Mouse (Mus musculus) liver (tissue): ENCODE data around the gene Tnfrsf8.
A peak's percentile ranks its signal among the peaks of the same experiment; 100 is the strongest.
"Not testable (repeated sequence)": the region's sequence is repeated elsewhere in the genome, so short reads cannot be mapped to it uniquely, and the experiment has no call there.

ENCODE experiments used
- DNase-seq: peaks from one replicate; pipeline ENCODE4 v3.0.0-alpha.2; 2020; ENCODE audit warnings: mixed read lengths

The Tnfrsf8 gene

DNA sequence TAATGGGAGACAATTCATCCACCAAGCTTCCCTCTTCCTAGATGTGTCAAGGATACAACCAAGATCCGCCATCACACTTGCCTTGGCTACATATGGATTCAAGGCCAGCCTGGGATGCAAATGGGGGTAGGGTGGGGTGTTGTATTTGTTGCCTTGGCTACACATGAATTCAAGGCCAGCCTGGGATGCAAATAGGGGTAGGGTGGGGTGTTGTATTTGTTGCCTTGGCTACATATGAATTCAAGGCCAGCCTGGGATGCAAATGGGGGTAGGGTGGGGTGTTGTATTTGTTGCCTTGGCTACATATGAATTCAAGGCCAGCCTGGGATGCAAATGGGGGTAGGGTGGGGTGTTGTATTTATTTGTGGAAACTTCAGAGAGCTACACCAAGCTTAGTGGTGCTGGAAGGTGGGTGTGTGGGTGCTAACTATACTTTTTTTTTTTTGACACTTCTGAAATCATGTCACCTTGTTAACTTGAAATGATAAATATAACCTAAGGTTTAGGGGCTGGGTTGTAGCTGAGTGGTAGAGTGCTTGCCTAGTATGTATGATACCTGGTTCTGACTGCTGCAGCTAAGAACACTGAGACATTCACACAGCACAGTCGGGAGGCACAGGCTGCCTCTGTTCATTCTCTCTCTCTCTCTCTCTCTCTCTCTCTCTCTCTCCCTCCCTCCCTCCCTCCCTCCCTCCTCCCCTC is 9.2 kb downstream of the Tnfrsf8 start:
- DNase-seq, result not testable (repeated sequence)

GRCm38 (mm10) chr4:145304109-145304508 is 10.9 kb downstream of the Tnfrsf8 start:
- no peak for DNase-seq

DNA sequence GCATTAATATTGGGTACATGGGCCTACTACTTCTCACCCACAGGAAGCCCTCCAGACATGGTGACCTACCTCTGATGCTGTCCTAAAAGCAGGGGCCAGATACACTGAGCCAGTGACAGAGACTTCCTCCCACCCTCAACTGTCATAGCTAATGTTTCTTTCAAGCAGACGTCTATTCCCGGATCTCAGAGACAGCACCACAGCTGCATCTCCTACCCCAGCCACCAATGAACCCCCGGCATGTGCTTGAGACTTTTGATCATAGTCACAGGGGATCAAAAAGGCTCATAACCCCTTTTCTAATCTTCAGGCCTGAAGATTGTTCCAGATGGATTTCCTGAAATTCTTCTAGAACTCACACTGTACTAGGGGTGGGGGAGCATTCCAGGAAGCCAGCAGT is 12.9 kb downstream of the Tnfrsf8 start:
- DNase-seq, result no peak

- peak; percentile 19 for DNase-seq
Observed at GRCm38 (mm10) chr4:145300210-145300927, 14.6 kb downstream of the Tnfrsf8 start.

GRCm38 (mm10) chr4:145299355-145299754 is 15.6 kb downstream of the Tnfrsf8 start:
- DNase-seq, result no peak

DNA sequence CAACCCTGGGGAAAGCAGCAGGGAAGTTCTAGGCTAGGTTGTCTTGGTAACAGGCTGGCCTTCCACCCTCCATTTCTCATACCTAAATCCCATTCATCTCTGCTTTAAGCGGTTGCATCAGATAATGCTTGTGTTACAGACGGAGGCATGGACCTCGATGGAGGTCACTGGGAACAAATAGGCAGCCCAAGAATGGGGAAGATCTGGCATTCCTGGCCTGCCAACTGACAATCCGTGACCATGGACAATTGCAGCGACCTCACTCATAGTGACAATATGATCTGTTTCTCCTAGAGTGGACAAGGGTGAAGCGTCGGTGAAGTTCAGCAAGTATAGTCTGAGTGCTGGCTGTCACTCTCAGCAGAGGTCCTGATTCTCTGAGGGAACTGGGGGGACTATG is 16.1 kb downstream of the Tnfrsf8 start:
- no peak for DNase-seq

GRCm38 (mm10) chr4:145295589-145296300 is 19.2 kb downstream of the Tnfrsf8 start:
- peak; percentile 54 for DNase-seq

- no peak for DNase-seq
Observed at GRCm38 (mm10) chr4:145294588-145294987, 20.4 kb downstream of the Tnfrsf8 start.

DNA sequence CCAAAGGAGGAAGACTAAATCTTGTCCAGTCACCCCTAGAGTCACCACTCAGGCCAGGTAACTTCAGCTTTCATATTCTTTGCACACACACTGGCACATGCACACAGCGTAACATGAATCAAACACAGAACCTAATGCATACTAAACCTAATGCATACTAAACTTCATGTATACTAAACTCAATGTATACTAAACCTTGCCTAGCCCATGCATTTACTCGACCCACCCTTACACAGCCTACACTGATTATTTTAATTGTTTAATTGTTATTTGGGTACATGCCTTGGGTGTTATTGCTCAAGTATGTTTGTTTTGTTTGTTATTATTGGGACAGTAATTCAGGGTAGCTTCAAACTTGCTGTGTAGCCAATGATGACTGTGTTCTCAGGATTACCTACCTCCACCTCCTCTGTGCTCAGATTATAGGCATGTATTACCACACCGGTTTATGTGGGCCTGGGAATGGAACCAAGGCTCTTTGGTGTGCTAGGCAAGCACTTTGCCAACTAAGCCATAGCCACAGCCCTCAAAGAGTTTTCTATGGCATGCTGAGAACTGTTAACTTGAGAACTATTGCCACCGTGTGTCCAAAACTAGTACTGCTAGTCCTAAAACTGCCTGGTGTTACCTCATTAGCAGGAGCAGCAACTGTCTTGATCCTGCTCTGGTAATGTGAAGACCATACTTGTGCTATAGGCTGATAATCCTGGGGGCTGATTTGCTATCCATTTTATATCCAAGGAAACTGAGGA is 28.4 kb downstream of the Tnfrsf8 start:
- DNase-seq, result peak; percentile 42

DNA sequence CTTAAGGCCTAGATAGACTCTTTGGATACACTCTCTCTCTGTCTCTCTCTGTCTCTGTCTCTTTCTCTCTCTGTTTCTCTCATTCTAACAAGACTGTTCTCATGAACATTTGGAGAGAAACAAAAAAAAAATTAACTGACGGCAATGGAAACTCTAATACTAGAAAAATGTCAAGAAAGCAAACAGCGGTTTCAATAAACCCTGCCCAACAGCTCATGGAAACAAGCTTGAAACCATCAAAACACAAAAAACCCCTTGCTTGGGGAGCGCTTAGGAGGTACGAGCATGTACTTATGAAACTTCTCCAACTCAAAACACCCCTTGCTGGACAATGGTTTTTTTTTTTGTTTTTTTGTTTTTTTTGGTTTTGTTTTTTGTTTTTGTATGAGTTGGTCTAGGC is 30.3 kb downstream of the Tnfrsf8 start:
- DNase-seq, result no peak

- no peak for DNase-seq
Observed at GRCm38 (mm10) chr4:145283441-145283840, 31.5 kb downstream of the Tnfrsf8 start.

DNA sequence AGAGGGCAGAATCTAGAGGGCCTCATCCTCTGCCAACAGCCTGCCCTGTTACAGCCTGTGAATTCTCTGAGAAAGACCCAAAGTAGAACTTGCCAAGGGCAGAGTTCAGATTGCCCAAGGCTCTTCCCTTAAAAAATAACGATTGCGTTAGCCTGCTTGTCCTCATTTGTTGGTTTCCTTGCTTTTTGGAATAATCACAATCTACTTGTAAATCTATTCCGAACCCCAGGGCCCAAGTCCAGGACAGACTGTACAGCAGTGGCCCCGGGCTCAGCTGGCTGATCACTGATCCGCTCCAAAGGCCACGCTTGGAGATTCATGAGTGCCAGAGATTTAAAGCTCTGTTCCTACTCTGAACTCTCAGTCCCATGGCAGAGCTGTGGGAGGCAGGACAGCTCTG is 34.0 kb downstream of the Tnfrsf8 start:
- DNase-seq, result peak; percentile 15

GRCm38 (mm10) chr4:145278724-145279370 is 36.1 kb downstream of the Tnfrsf8 start:
- no peak for DNase-seq

DNA sequence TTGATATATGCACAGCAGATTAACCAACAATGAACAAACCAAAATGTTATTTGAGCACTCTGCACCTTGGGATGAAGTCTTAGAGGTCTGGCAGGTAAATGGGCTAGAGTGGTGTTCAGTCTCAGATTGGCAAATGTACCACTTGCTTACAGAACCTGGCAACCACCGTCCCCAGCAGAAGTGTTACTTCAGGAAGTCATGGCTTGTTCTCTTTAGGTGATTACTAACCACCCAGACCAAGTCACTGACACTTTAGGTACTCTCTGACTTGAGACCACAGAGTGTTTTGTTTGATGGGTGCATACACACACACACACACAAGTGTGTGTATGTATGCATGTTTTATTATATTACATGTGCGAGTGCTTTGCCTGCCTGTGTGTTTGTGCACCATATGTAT is 36.7 kb downstream of the Tnfrsf8 start:
- DNase-seq, result no peak

GRCm38 (mm10) chr4:145276368-145277249 is 38.4 kb downstream of the Tnfrsf8 start:
- DNase-seq, result no peak

GRCm38 (mm10) chr4:145274887-145275286 is 40.1 kb downstream of the Tnfrsf8 start:
- DNase-seq, result no peak

DNA sequence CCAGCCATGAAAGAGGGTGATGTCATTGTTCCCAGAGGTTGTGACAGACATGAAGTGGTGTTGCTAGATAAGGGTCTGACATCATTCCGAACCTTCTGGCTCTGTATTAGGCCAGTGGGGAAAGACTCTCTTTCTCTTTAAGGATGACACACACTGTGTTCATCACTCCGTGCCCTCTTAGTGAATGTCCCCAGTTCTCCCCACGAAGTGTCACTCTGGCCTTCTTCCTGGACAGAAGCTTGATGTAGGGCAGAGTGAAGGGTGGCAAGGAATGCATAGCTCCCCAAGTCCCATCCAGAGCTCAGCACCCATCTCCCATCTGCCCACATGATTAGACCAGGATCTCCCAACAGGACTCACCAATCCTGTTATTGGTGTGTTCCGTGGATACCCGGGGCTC is 41.0 kb downstream of the Tnfrsf8 start:
- DNase-seq, result no peak

- DNase-seq, result no peak
Observed at GRCm38 (mm10) chr4:145272763-145273162, 42.2 kb downstream of the Tnfrsf8 start.

- no peak for DNase-seq
Observed at GRCm38 (mm10) chr4:145271634-145272033, 43.3 kb downstream of the Tnfrsf8 start.

GRCm38 (mm10) chr4:145270136-145270535 is 44.8 kb downstream of the Tnfrsf8 start:
- peak; percentile 8 for DNase-seq

DNA sequence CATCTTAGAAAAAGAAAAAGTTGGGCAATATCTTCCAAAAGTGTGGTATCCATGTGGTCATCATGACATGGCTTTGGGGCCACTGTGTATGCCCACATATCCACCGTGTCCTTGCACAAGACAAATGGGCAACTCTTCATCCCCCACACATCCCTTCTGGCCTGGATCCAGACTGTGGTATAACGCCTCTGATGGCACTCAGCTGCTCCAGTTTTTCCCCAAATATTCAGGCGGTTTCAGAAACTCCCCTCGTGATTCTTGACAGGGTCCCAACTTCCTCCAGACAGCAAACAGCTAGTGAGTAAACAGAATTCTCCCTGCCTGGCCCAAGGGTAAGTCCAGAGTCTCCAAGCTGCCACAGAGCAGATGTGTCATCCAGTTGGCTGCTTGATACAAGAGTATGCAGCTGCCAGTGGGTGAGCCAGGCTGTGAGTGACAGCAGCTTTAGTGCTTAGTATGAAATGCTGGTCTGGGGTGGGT is 47.3 kb downstream of the Tnfrsf8 start:
- no peak for DNase-seq
